Mouse (Mus musculus): ENCODE results near the gene Sv2b.

DNA sequence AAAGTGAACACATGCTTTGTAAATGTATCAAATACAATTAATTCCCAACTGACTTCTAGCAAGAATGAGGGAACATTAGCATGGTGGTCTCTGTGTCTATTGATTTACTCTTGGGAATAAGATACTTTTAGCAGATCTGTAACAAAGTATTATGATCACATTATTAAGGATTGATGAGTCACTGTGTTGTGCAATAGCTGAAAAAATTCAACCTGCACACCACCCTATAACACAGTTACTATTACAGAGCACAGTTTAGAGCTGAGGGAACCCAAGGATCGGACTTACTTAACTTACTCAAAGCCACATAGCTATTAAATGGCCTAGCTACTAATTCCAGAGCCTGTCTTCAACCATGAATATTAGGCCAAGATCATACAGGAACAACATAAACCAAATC is 72.7 kb downstream of the Sv2b start:
- no peak for TF ChIP-seq CTCF (IDR thresholded peaks at IDR 0.05; ENCODE audit: extremely low read depth, insufficient read depth, insufficient read length, insufficient replicate concordance)
- TF ChIP-seq POLR2A (IDR thresholded peaks at IDR 0.05; ENCODE audit: low read depth, low read length): no peak

All from spleen, adult 2 months (tissue).